Mouse (Mus musculus): ENCODE measurements at regions not wholly inside any gene's neighbourhood (a gene's known extent, or its start where the extent isn't known, plus 50 kb on each side); places are given as distances from the start of the nearest gene placed in this dataset.

- TF ChIP-seq CTCF (IDR thresholded peaks at IDR 0.05; ENCODE audit: extremely low read depth, insufficient read depth, insufficient read length, insufficient replicate concordance) (no peak), POLR2A (IDR thresholded peaks at IDR 0.05; ENCODE audit: low read depth, low read length) (no peak)
These were observed 284.2 kb downstream of the Insc start for GRCm38 (mm10) chr7:115027685-115028084.
